Mouse (Mus musculus) hindbrain, postnatal 0 days (tissue): ENCODE measurements at regions not wholly inside any gene's neighbourhood (a gene's known extent, or its start where the extent isn't known, plus 50 kb on each side); places are given as distances from the start of the nearest gene placed in this dataset.

ENCODE experiments used
- ATAC-seq: fragments of 200-750 bp; cut with Nextera tagmentation; 2 replicates; pipeline ENCODE4 v1.8.0; 2017; ENCODE audit warnings: mild to moderate bottlenecking, moderate TSS enrichment, moderate library complexity
- DNase-seq: peaks from one replicate; pipeline ENCODE4 v3.0.0-alpha.2; 2015; ENCODE audit warnings: low spot score
- H3K27ac ChIP-seq: fragments of 300-500 bp; sonication (generic); 2 replicates; pipeline ENCODE4 v1.5.1; 2014; ENCODE audit warnings: mild to moderate bottlenecking
- H3K27me3 ChIP-seq: fragments of 300-500 bp; sonication (generic); 2 replicates; pipeline ENCODE4 v1.6.1; 2014; ENCODE audit warnings: low read length, mixed read lengths; ENCODE audit not compliant: insufficient read depth
- H3K36me3 ChIP-seq: fragments of 300-500 bp; sonication (generic); 2 replicates; pipeline ENCODE4 v1.6.1; 2014; ENCODE audit warnings: low read length, mixed read lengths; ENCODE audit not compliant: insufficient read depth
- H3K4me1 ChIP-seq: fragments of 300-500 bp; sonication (generic); 2 replicates; pipeline ENCODE4 v1.6.1; 2014; ENCODE audit warnings: antibody characterized with exemption, low read length, mixed read lengths; ENCODE audit not compliant: insufficient read depth
- H3K4me2 ChIP-seq: fragments of 300-500 bp; sonication (generic); 2 replicates; pipeline ENCODE4 v1.6.1; 2014; ENCODE audit warnings: low read depth, mild to moderate bottlenecking, low read length, moderate library complexity, mixed read lengths
- H3K4me3 ChIP-seq: fragments of 300-500 bp; sonication (generic); 2 replicates; pipeline ENCODE4 v1.5.1; 2014; ENCODE audit warnings: low read length
- H3K9ac ChIP-seq: fragments of 300-500 bp; sonication (generic); replicated peaks from 2 replicates; pipeline ENCODE4 v1.6.1; 2014; ENCODE audit warnings: mild to moderate bottlenecking, low read length, moderate library complexity, mixed read lengths
- H3K9me3 ChIP-seq: fragments of 300-500 bp; sonication (generic); 2 replicates; pipeline ENCODE4 v1.6.1; 2016; ENCODE audit warnings: low read length, mixed read lengths
- CTCF ChIP-seq: IDR thresholded peaks from 2 replicates; pipeline ENCODE4 v1.5.1; 2016; ENCODE audit warnings: antibody characterized with exemption, control low read depth, low read depth
- WGBS: fragments of 180-500 bp; shearing (Covaris S2); extraction: QIAGEN DNeasy Blood & Tissue Kit; methylation state at CpG from one replicate; pipeline ENCODE4 v1.1.7; 2014; 5-methylcytosine and 5-hydroxymethylcytosine counted together

- TF ChIP-seq CTCF, result no peak
- no peaks in the 10 kb centered on the region for H3K36me3 ChIP-seq
- H3K27me3 ChIP-seq, result no peaks in the 10 kb centered on the region
- H3K4me2 ChIP-seq, result no peak overlapping the region
- no peak overlapping the region for H3K9ac ChIP-seq
- H3K27ac ChIP-seq, result no peak overlapping the region
- WGBS, result 70% methylated on average over 3 of the region's 3 CpGs
- no peaks in the 10 kb centered on the region for H3K9me3 ChIP-seq
- ATAC-seq (peak; percentile 29; the same call in 1 of the 2 replicates), DNase-seq (peak; percentile 7)
- H3K4me1 ChIP-seq, result no peaks in the 10 kb centered on the region
- H3K4me3 ChIP-seq, result no peak overlapping the region
Measured at GRCm38 (mm10) chr1:25996685-25997084, 167.2 kb upstream of the Adgrb3 start.
